Mouse (Mus musculus): ENCODE measurements at regions not wholly inside any gene's neighbourhood (a gene's known extent, or its start where the extent isn't known, plus 50 kb on each side); places are given as distances from the start of the nearest gene placed in this dataset.

GRCm38 (mm10) chr10:25064701-25065362, 137.5 kb upstream of the Arg1 start:
- TF ChIP-seq CTCF (IDR thresholded peaks at IDR 0.05; ENCODE audit: borderline replicate concordance, control insufficient read depth, extremely low read depth, insufficient read depth, low read length, poor library complexity) (no peak), POLR2A (IDR thresholded peaks at IDR 0.05; ENCODE audit: control insufficient read depth, extremely low read depth, insufficient read depth, low read length, poor library complexity) (no peak)
